Mouse (Mus musculus): ENCODE measurements around the gene Hadh. TPM values are rescaled to one million over a fixed set of nuclear protein-coding genes. Genes with fewer than 3 reads are reported as not detected.

Gene Hadh
- total RNA-seq, 2 experiments from 2014 or later, result 22.3 to 23.6 TPM

- Histone ChIP-seq H3K27ac (no peak overlapping the region), H3K4me3 (no peak overlapping the region)
- TF ChIP-seq CTCF (conservative IDR thresholded peaks at IDR 0.05), result peak; percentile 80
- peak; percentile 68 to 80 for DNase-seq (ENCODE audit: low spot score in 2 of 2)
Measured at GRCm38 (mm10) chr3:131245766-131246578, 25.9 kb downstream of the Hadh start.

- no peak overlapping the region for H3K27ac ChIP-seq
- DNase-seq (ENCODE audit: low spot score in 2 of 2), result peak; percentile 71 to 87
- no peak overlapping the region for H3K4me3 ChIP-seq
- peak; percentile 89 for TF ChIP-seq CTCF (conservative IDR thresholded peaks at IDR 0.05)
Measured at GRCm38 (mm10) chr3:131237785-131238633, 33.9 kb downstream of the Hadh start.

GRCm38 (mm10) chr3:131237061-131237460 is 34.8 kb downstream of the Hadh start:
- Histone ChIP-seq H3K27ac (no peak overlapping the region), H3K4me3 (no peak overlapping the region)
- DNase-seq (ENCODE audit: low spot score in 2 of 2), result no peak
- TF ChIP-seq CTCF (conservative IDR thresholded peaks at IDR 0.05), result no peak

- Histone ChIP-seq H3K27ac (no peak overlapping the region), H3K4me3 (no peak overlapping the region)
- peak; percentile 62 for TF ChIP-seq CTCF (conservative IDR thresholded peaks at IDR 0.05)
- DNase-seq (ENCODE audit: low spot score in 2 of 2), result no peak
Measured at GRCm38 (mm10) chr3:131228083-131228482, 43.8 kb downstream of the Hadh start.

GRCm38 (mm10) chr3:131218636-131219390 is 53.1 kb downstream of the Hadh start:
- no peak for TF ChIP-seq CTCF (conservative IDR thresholded peaks at IDR 0.05)
- Histone ChIP-seq H3K27ac (no peak overlapping the region), H3K4me3 (no peak overlapping the region)
- DNase-seq (ENCODE audit: low spot score in 2 of 2), result no peak

- DNase-seq (ENCODE audit: low spot score in 2 of 2), result peak in 1 of 2 experiments; percentile 60
- Histone ChIP-seq H3K4me3 (no peak overlapping the region), H3K27ac (no peak overlapping the region)
- peak; percentile 84 for TF ChIP-seq CTCF (conservative IDR thresholded peaks at IDR 0.05)
Measured at GRCm38 (mm10) chr3:131214841-131215240, 57.1 kb downstream of the Hadh start.

- no peak overlapping the region for H3K4me3 ChIP-seq
- no peak overlapping the region for H3K27ac ChIP-seq
- no peak for DNase-seq (ENCODE audit: low spot score in 2 of 2)
- TF ChIP-seq CTCF (conservative IDR thresholded peaks at IDR 0.05), result no peak
Measured at GRCm38 (mm10) chr3:131214060-131214658, 57.7 kb downstream of the Hadh start.

GRCm38 (mm10) chr3:131212200-131212599 is 59.7 kb downstream of the Hadh start:
- Histone ChIP-seq H3K4me3 (no peak overlapping the region), H3K27ac (no peak overlapping the region)
- no peak for DNase-seq (ENCODE audit: low spot score in 2 of 2)
- TF ChIP-seq CTCF (conservative IDR thresholded peaks at IDR 0.05), result peak; percentile 52

GRCm38 (mm10) chr3:131208265-131208891 is 63.5 kb downstream of the Hadh start:
- no peak for TF ChIP-seq CTCF (conservative IDR thresholded peaks at IDR 0.05)
- Histone ChIP-seq H3K4me3 (no peak overlapping the region), H3K27ac (no peak overlapping the region)
- no peak for DNase-seq (ENCODE audit: low spot score in 2 of 2)

- H3K27ac ChIP-seq, result no peak overlapping the region
- H3K4me3 ChIP-seq, result no peak overlapping the region
- TF ChIP-seq CTCF (conservative IDR thresholded peaks at IDR 0.05), result 0 out of 2 replicates have a peak, but pooled peaks have one; percentile 17
- no peak for DNase-seq (ENCODE audit: low spot score in 2 of 2)
Measured at GRCm38 (mm10) chr3:131207846-131208245, 64.1 kb downstream of the Hadh start.

GRCm38 (mm10) chr3:131202311-131202710 is 69.6 kb downstream of the Hadh start:
- no peak overlapping the region for H3K4me3 ChIP-seq
- no peak for TF ChIP-seq CTCF (conservative IDR thresholded peaks at IDR 0.05)
- DNase-seq (ENCODE audit: low spot score in 2 of 2), result no peak
- no peak overlapping the region for H3K27ac ChIP-seq
